Mouse (Mus musculus) c-Kit-positive CD71-negative TER-119-negative erythroid progenitor cells, embryonic 14.5 days (primary cell): ENCODE measurements at regions not wholly inside any gene's neighbourhood (a gene's known extent, or its start where the extent isn't known, plus 50 kb on each side); places are given as distances from the start of the nearest gene placed in this dataset.

Experiments
- DNase-seq: peaks from one replicate; pipeline ENCODE4 v3.0.0-alpha.2; 2013; ENCODE audit warnings: low read depth

DNA sequence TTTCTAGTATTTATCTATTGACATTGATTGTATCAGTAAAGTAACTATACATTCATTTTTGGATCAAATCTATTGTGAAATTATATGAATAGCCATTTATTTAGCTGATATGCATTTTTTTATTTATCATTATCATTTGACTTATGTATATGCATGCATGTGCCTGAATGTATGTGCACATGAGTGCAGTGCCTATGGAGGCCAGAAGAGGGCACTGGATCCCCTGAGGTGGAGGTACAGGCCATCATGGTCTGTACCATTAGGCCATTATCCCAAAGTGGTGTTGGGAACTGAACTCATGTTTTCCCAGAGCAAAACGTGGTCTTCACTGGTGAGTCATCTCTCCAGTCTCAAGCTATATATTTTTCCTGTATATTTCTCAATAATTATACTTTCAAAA, 63.5 kb upstream of the Nrsn1 start:
- DNase-seq = no peak
